Mouse (Mus musculus) limb, embryonic 13.5 days (tissue): ENCODE measurements around the gene Nudt6. TPM values are rescaled to one million over a fixed set of nuclear protein-coding genes. Genes with fewer than 3 reads are reported as not detected.

Experiments used
- ATAC-seq: fragments of 200-750 bp; cut with Nextera tagmentation; 2 replicates; pipeline ENCODE4 v1.8.0; 2017; ENCODE audit warnings: low read depth, moderate number of reproducible peaks, moderate TSS enrichment; ENCODE audit not compliant: low FRiP score
- H3K27ac ChIP-seq: fragments of 300-500 bp; sonication (generic); 2 replicates; pipeline ENCODE4 v1.5.1; 2015; ENCODE audit warnings: inconsistent platforms, mild to moderate bottlenecking, moderate library complexity
- H3K27me3 ChIP-seq: fragments of 300-500 bp; sonication (generic); 2 replicates; pipeline ENCODE4 v1.6.1; 2015; ENCODE audit warnings: mild to moderate bottlenecking, inconsistent platforms
- H3K36me3 ChIP-seq: fragments of 300-500 bp; sonication (generic); 2 replicates; pipeline ENCODE4 v1.6.1; 2015; ENCODE audit warnings: inconsistent platforms, mild to moderate bottlenecking, moderate library complexity
- H3K4me1 ChIP-seq: fragments of 300-500 bp; sonication (generic); 2 replicates; pipeline ENCODE4 v1.6.1; 2015; ENCODE audit warnings: inconsistent platforms
- H3K4me2 ChIP-seq: fragments of 300-500 bp; sonication (generic); replicated peaks from 2 replicates; pipeline ENCODE4 v1.6.1; 2015; ENCODE audit warnings: inconsistent platforms, mild to moderate bottlenecking, moderate library complexity
- H3K4me3 ChIP-seq: fragments of 300-500 bp; sonication (generic); 2 replicates; pipeline ENCODE4 v1.5.1; 2015; ENCODE audit warnings: moderate library complexity, mild to moderate bottlenecking, inconsistent platforms
- H3K9ac ChIP-seq: fragments of 300-500 bp; sonication (generic); 2 replicates; pipeline ENCODE4 v1.6.1; 2015; ENCODE audit warnings: mild to moderate bottlenecking, inconsistent platforms
- H3K9me3 ChIP-seq: fragments of 300-500 bp; sonication (generic); 2 replicates; pipeline ENCODE4 v1.6.1; 2016; ENCODE audit warnings: inconsistent platforms
- whole genome bisulfite sequencing: fragments of 180-500 bp; shearing (Covaris S2); methylation state at CpG from one replicate; pipeline ENCODE4 v1.1.7; 2015; 5-methylcytosine and 5-hydroxymethylcytosine counted together
- polyA plus RNA-seq: library from polyadenylated mRNA; unstranded; fragments of >200 nt; fragmentation: Nextera tagmentation; extraction: Ambion mirVana; gene quantifications from 2 replicates; pipeline ENCODE4 v1.2.1, GENCODE M21; 2015

The Nudt6 gene
- polyA plus RNA-seq, 1 experiment from 2014 or later: 4.5 TPM

DNA sequence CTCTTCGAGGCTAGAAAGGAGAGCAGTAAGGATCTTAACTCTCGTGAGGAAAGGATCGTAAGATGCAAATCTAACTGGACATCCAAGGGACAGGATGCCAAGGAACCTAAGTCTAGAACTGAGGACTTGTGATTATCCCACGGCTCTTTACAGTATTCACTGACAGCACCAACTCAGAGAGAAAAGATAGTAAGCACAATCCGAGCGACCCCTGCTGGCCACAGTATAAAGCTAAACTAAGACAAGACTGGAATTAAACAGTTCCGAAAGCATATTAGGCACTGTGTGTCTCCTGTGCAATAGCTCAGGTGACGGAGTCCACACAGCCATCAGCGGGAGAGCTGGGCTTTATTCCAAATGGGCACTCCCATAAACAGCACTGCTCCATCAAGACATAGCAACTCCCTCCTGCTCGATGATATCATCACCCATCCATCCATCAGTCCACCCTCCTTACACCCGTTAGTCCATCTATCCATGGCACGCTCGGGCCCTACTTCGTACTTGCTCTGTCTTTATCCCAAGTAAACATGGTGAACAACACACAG lies 5.5 kb downstream of the Nudt6 start:
- no peaks in the 10 kb centered on the region for H3K36me3 ChIP-seq
- no peak overlapping the region for H3K4me2 ChIP-seq
- H3K4me3 ChIP-seq: no peak overlapping the region
- no peak overlapping the region for H3K27ac ChIP-seq
- WGBS: 53% methylated on average over 14 of the region's 14 CpGs
- peaks cover 7% of the 10 kb centered on the region for H3K4me1 ChIP-seq
- H3K27me3 ChIP-seq: no peaks in the 10 kb centered on the region
- H3K9me3 ChIP-seq: no peaks in the 10 kb centered on the region
- ATAC-seq: peak; percentile 16; the same call in 1 of the 2 replicates
- H3K9ac ChIP-seq: no peak overlapping the region

DNA sequence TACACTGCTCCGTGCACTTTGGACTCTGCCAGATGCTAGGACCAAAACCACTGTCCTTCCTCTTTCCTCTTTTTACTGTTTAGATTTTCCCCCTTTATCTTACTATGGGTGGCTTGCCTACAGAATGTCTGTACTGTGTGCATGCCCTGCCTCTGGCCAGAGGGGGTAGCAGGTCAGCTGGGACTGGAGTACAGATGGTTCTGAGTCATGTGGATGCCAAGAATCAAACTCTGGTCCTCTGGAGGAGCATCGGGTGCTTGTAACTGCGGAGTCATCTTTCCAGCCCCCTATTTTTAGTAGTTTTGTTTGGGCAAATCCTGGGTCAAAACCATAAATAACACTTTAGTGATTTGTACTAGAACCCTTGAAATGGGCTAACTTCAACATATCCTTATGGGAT lies 6.6 kb downstream of the Nudt6 start:
- WGBS: 82% methylated on average over 3 of the region's 3 CpGs
- Histone ChIP-seq H3K4me2 (no peak overlapping the region), H3K36me3 (no peaks in the 10 kb centered on the region), H3K27me3 (no peaks in the 10 kb centered on the region), H3K4me3 (no peak overlapping the region), H3K9ac (no peak overlapping the region), H3K27ac (no peak overlapping the region), H3K9me3 (no peaks in the 10 kb centered on the region), H3K4me1 (peaks cover 2% of the 10 kb centered on the region; the same call in 1 of the 2 replicates)
- no peak for ATAC-seq

DNA sequence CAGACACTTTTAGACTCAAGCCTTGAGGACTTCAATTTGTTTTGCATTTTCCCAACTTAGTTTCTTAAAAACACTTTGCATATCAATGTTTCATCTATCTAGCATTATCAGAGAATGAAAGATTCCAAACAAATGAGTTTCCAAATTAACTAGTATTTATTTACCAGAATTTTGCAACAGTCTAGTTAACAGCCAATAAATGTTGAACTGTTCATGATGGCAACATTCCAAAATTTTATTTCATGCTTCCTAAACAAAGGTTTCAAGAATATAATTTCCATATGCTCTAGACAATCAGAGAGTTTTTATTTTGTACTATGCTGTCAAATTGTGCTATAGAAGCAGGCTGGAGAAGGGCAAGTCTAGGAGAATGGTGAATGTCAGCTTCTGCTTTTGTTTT lies 12.4 kb downstream of the Nudt6 start:
- Histone ChIP-seq H3K9me3 (no peaks in the 10 kb centered on the region), H3K4me3 (no peak overlapping the region), H3K4me1 (peaks cover 15% of the 10 kb centered on the region), H3K27me3 (no peaks in the 10 kb centered on the region), H3K9ac (no peak overlapping the region), H3K27ac (0 out of 2 replicates have a peak overlapping the region, but pooled peaks have one; percentile 15), H3K4me2 (no peak overlapping the region), H3K36me3 (peaks cover 5% of the 10 kb centered on the region; the same call in 1 of the 2 replicates)
- ATAC-seq: no peak

DNA sequence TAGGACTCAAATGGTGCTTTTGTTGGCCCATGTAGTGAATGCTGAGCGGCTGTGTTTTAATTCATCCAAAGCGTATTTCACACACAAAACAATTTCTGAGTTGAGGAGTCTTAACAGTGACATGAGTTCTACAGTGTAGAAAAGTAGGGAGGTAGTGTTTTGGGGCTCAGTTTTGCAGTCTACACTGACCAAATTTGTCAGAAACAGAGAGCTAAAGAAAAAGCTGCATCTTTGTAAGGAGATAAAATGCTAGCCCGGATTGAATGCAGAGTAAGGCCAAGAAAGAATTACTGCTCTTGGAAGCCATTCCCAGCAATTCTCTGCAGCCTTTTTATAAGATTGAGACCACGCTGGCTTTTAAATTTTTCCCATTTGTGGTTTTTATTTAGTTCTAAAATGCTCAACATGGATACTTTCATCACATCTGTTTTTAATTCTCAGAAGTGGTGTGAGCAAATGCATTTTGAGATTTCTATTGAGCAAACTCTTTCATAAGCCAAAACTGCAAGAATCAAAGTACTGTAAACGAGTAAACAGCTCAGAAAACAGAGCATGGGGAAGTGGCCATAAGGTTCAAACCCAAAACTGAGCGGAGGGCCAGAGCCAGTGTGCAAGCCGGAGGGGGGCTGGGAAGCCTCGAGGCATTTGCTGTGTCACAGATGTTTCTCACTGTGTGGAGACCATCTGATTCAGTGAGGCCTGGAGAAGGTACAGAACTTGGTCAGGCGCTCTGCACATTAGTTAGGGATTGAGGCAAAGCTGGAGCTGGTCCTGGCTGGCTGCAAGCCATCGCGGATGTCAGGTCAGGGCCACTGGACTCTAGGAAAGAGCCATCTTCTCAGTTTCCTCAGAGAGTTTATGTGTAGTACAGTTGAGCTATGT lies 18.0 kb downstream of the Nudt6 start:
- Histone ChIP-seq H3K27ac (peak overlapping the region; percentile 94), H3K9me3 (no peaks in the 10 kb centered on the region), H3K36me3 (peaks cover 5% of the 10 kb centered on the region; the same call in 1 of the 2 replicates), H3K4me1 (peaks cover 28% of the 10 kb centered on the region), H3K4me2 (peak overlapping the region; percentile 34), H3K27me3 (no peaks in the 10 kb centered on the region), H3K4me3 (no peak overlapping the region), H3K9ac (no peak overlapping the region)
- WGBS: 30% methylated on average over 11 of the region's 11 CpGs
- ATAC-seq: peak; percentile 89

DNA sequence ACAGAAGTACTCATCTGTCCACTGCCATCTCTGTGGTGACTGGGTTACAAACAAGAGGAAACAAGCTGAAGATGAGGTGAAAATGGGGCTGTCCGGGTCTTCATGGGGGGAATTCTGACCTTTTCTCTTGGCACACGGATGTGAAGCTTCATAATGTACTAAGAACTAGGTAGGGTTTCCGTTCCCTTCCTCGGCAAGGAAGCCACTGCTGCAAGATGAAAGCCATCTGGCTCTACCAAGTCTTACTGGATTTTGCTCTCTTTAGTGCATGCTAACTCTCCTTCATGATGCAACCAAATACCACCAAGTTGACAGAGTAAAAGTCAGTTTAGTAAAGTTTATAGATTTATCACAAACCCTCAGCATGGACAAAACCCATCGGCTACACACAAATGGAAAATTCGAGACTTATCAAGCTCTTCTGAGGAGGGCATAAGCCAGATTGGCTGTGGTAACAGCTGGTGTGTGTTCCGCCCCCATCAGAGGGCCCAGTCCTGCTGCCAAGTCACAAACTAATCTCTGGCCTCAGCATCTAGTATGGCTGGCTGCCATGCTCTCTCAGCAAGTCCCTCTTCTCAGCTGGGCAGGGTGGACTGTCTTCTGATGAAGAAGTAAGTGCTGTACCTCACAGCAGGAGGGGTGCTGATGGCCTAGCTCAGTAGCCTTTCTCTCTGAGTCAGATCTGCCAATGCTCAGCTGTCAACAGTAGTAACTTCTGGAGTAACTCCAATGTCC lies 21.2 kb downstream of the Nudt6 start:
- Histone ChIP-seq H3K36me3 (no peaks in the 10 kb centered on the region), H3K4me3 (no peak overlapping the region), H3K27me3 (no peaks in the 10 kb centered on the region), H3K9ac (no peak overlapping the region), H3K9me3 (no peaks in the 10 kb centered on the region), H3K4me1 (peaks cover 28% of the 10 kb centered on the region), H3K4me2 (no peak overlapping the region), H3K27ac (no peak overlapping the region)
- ATAC-seq: no peak
- WGBS: 80% methylated on average over 7 of the region's 7 CpGs

DNA sequence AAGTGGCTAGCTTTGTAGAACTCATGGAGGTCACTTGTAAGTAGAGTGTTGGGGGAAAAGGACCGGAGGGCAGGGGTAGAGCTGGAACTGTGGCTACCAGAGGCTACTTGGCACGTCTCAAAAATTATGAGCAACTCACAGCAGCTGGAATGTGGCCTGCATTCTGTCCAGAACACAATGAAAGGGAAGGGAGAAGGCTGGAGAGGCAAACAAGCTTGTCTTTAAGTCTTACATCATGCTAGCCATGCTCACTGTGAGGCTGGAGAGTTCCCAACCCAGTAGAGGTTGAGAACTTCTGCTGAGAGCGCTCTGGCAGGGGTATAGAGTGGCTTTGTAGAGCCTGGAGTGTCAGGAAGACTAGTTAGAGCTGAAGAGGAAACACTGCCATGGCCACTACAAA lies 22.4 kb downstream of the Nudt6 start:
- Histone ChIP-seq H3K4me1 (peaks cover 17% of the 10 kb centered on the region), H3K4me3 (no peak overlapping the region), H3K27ac (no peak overlapping the region), H3K9me3 (no peaks in the 10 kb centered on the region), H3K9ac (no peak overlapping the region), H3K27me3 (no peaks in the 10 kb centered on the region), H3K36me3 (no peaks in the 10 kb centered on the region), H3K4me2 (no peak overlapping the region)
- no peak for ATAC-seq
- WGBS: 73% methylated on average over 3 of the region's 3 CpGs

DNA sequence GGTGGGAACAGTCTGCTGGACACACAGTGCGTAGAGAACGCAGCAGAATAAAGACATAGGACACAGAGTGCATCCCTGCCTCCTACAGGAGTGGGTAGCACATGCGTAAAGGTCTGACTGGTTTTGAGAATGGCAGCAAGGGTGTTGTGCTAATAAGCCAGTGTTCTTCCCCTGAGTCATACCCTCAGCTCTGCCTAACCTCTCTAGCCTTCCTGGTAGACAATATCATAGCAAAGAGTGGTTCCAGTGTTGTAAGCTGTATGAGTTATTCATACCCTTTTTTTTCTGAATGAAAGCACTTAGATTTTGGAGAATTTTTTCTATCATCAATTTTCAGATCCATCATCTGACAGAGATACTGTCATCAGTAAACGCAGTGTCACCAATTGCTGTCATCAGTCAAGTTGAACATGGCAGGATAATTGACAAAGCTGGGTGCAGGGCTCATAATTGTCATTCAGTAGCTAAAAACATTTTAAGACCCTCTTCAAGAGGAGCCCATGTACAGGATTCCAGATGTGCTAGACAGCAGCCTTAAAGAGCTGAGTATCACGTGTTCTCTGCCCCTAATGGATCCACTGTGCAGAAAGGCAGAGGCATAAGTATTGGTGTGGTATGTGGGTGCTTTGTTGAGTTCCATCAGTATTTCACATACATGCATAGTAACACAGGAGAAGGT lies 22.9 kb downstream of the Nudt6 start:
- Histone ChIP-seq H3K36me3 (no peaks in the 10 kb centered on the region), H3K4me3 (no peak overlapping the region), H3K27me3 (no peaks in the 10 kb centered on the region), H3K9ac (no peak overlapping the region), H3K9me3 (no peaks in the 10 kb centered on the region), H3K4me2 (no peak overlapping the region), H3K4me1 (peaks cover 14% of the 10 kb centered on the region), H3K27ac (no peak overlapping the region)
- ATAC-seq: no peak
- 86% methylated on average over 5 of the region's 5 CpGs for WGBS

DNA sequence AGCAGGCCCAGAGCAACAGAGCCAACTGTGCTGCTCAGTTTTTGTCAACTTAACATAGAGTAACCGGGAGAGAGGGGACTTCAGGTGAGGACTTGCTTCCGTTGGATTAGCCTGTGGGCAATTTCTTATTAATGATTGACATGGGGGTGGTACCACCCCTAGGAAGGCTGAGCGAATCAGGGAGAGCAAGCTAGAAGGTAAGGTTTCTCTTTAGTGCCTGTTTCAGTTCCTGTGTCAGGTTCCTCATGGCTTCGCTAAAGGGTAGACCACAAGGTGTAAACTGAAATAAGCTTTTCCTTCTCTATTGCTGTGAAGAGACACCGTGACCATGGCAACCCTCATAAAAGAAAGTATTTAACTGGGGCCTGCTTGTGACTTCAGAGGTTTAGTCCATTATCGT lies 32.7 kb downstream of the Nudt6 start:
- Histone ChIP-seq H3K4me3 (no peak overlapping the region), H3K9me3 (peaks cover 8% of the 10 kb centered on the region; the same call in 1 of the 2 replicates), H3K4me1 (peaks cover 27% of the 10 kb centered on the region), H3K4me2 (no peak overlapping the region), H3K27ac (no peak overlapping the region), H3K36me3 (peaks cover 7% of the 10 kb centered on the region), H3K9ac (no peak overlapping the region), H3K27me3 (no peaks in the 10 kb centered on the region)
- no peak for ATAC-seq
- 82% methylated on average over 6 of the region's 6 CpGs for WGBS

DNA sequence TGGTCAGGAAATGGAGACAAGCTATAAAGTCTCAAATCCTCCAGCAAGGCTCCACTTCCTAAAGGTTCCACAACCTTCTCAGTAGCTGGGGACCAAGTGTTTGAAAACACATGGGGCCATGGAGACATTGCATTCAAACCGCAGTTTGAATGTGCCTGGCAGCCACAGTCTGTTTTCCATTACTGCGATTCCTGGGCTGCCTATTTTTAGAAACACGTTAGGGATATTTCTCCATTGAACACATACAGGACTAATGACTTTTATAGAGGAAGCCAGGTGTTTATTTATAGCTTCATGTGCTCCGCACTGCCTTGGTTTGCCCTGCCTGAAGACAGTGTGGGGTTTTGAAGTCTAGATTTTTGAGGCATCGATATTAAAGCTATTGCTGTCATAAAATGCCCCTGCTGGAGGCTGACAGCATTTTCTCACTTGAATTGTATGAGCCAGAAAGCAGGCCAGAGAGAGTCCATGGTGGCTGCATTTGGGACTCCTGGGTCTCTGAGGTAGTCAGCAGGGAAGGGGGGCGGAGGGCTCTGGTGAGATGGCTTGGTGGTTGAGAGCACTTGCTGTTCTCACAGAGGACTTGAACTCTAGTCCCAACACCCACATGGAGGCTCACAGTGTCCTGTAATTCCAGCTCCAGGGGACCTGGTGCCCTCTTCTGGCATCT lies 36.8 kb downstream of the Nudt6 start:
- peak; percentile 78 for ATAC-seq
- WGBS: 24% methylated on average over 6 of the region's 6 CpGs
- no peaks in the 10 kb centered on the region for H3K9me3 ChIP-seq
- H3K36me3 ChIP-seq: no peaks in the 10 kb centered on the region; the same call in 1 of the 2 replicates
- H3K4me3 ChIP-seq: no peak overlapping the region
- no peaks in the 10 kb centered on the region for H3K27me3 ChIP-seq
- peak overlapping the region; percentile 87 for H3K27ac ChIP-seq
- H3K4me1 ChIP-seq: peaks cover 62% of the 10 kb centered on the region
- H3K9ac ChIP-seq: no peak overlapping the region
- H3K4me2 ChIP-seq: peak overlapping the region; percentile 28

DNA sequence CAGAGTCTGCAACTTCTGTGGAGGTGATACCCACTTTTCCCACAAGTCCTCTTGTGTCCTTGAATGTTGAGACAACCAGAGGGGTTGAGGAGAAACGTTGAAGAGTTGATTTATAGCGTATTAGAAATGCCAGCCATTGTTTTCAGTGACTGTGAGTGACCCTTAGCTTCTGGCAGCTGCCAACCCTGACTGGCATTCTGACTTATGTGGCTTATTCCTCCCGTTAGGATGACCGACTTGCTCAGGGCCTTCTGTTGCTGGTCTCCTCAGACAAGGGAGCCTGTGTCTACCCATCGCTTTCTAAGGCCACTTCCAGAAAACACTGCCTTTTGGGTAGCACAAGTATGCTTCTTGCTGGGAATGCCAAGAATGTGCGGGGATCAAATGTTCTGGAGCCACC lies 38.6 kb downstream of the Nudt6 start:
- Histone ChIP-seq H3K4me3 (no peak overlapping the region), H3K4me1 (peaks cover 66% of the 10 kb centered on the region), H3K9me3 (no peaks in the 10 kb centered on the region), H3K36me3 (no peaks in the 10 kb centered on the region), H3K27ac (peak overlapping the region; percentile 44), H3K4me2 (no peak overlapping the region), H3K9ac (no peak overlapping the region), H3K27me3 (no peaks in the 10 kb centered on the region)
- no peak for ATAC-seq
- 56% methylated on average over 6 of the region's 6 CpGs for WGBS
